1 mouse cellular context compared by ENCODE assay signal in the genomic region with DNA sequence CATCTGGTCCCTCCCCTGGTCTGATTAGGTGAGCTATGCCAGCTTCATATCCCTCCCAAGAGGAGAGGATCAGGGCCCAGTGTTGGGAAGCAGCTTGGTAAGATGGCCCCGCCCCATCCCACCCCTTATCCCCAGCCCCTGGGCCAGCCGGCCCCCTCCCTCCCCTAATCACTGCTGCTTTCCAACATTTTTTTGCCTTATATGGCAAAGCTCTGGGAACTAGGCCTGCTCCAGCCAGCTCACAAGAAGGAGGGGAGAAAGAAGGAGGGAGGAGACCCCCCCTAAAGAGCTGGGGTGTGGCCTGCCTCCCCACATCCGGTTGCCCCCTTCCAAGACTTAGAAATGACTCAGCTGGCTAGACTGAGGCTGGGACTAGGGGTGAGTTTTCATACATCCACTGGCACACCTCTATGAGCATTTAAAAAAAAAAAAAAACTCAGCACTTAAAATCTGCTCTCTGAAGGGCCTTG.
TF ChIP-seq lines count a peak whose summit lies in the region.

No protein-coding gene starts in this region.

TF ChIP-seq in MEL, 35 proteins besides CTCF, POLR2A, EP300 and RAD21:
- TF ChIP-seq MXI1 (IDR thresholded peaks at IDR 0.05; ENCODE audit: low read depth, low read length), result no peak; the same call in 1 of the 2 replicates
- TF ChIP-seq CHD1 (IDR thresholded peaks at IDR 0.05; ENCODE audit: low read depth, low read length), result no peak
- TF ChIP-seq MEF2A (IDR thresholded peaks at IDR 0.05; ENCODE audit: extremely low read depth, insufficient replicate concordance, low read depth, low read length, poor library complexity, severe bottlenecking), result no peak
- no peak for TF ChIP-seq MYC (IDR thresholded peaks at IDR 0.05; ENCODE audit: low read depth, low read length)
- TF ChIP-seq RCOR1 (IDR thresholded peaks at IDR 0.05; ENCODE audit: low read depth, low read length), result no peak
- 0 out of 2 replicates have a peak, but pooled peaks have one; percentile 22 for TF ChIP-seq ETS1 (IDR thresholded peaks at IDR 0.05; ENCODE audit: low read depth, low read length)
- TF ChIP-seq GATA1 (IDR thresholded peaks at IDR 0.05; ENCODE audit: low read depth, low read length), result no peak
- no peak for TF ChIP-seq CHD2 (IDR thresholded peaks at IDR 0.05; ENCODE audit: low read length)
- peak; percentile 54 for TF ChIP-seq ZNF384 (IDR thresholded peaks at IDR 0.05; ENCODE audit: low read depth, low read length)
- no peak for TF ChIP-seq ZKSCAN1 (IDR thresholded peaks at IDR 0.05; ENCODE audit: low read depth, low read length)
- no peak for TF ChIP-seq MAX (IDR thresholded peaks at IDR 0.05; ENCODE audit: low read length)
- no peak for TF ChIP-seq POLR2AphosphoS2 (IDR thresholded peaks at IDR 0.05; ENCODE audit: low read length)
- TF ChIP-seq SIN3A (IDR thresholded peaks at IDR 0.05; ENCODE audit: low read length), result no peak
